Mouse (Mus musculus) limb, embryonic 11.5 days (tissue): ENCODE measurements at regions not wholly inside any gene's neighbourhood (a gene's known extent, or its start where the extent isn't known, plus 50 kb on each side); places are given as distances from the start of the nearest gene placed in this dataset.
A peak's percentile ranks its signal among the peaks of the same experiment; 100 is the strongest.

ENCODE experiments used
- ATAC-seq: fragments of 200-750 bp; cut with Nextera tagmentation; 2 replicates; pipeline ENCODE4 v1.8.0; 2017; ENCODE audit warnings: low read depth; ENCODE audit not compliant: insufficient number of reproducible peaks, low FRiP score, low TSS enrichment
- DNase-seq: peaks from one replicate; pipeline ENCODE4 v3.0.0-alpha.2; 2015; ENCODE audit warnings: low spot score
- H3K27ac ChIP-seq: fragments of 300-500 bp; sonication (generic); replicated peaks from 2 replicates; pipeline ENCODE4 v1.5.1; 2014; ENCODE audit warnings: low read depth, mild to moderate bottlenecking, low read length
- H3K27me3 ChIP-seq: fragments of 300-500 bp; sonication (generic); 2 replicates; pipeline ENCODE4 v1.6.1; 2014; ENCODE audit warnings: mild to moderate bottlenecking, low read length, mixed read lengths; ENCODE audit not compliant: control insufficient read depth, insufficient read depth
- H3K36me3 ChIP-seq: fragments of 300-500 bp; sonication (generic); 2 replicates; pipeline ENCODE4 v1.6.1; 2014; ENCODE audit warnings: mild to moderate bottlenecking, low read length, moderate library complexity, mixed read lengths; ENCODE audit not compliant: control insufficient read depth, insufficient read depth
- H3K4me1 ChIP-seq: fragments of 300-500 bp; sonication (generic); 2 replicates; pipeline ENCODE4 v1.6.1; 2014; ENCODE audit warnings: low read length, mixed read lengths; ENCODE audit not compliant: control insufficient read depth, insufficient read depth
- H3K4me2 ChIP-seq: fragments of 300-500 bp; sonication (generic); 2 replicates; pipeline ENCODE4 v1.6.1; 2014; ENCODE audit warnings: low read depth, mild to moderate bottlenecking, moderate library complexity; ENCODE audit not compliant: severe bottlenecking
- H3K4me3 ChIP-seq: fragments of 300-500 bp; sonication (generic); 2 replicates; pipeline ENCODE4 v1.5.1; 2014; ENCODE audit warnings: low read depth, low read length
- H3K9ac ChIP-seq: fragments of 300-500 bp; sonication (generic); 2 replicates; pipeline ENCODE4 v1.6.1; 2014; ENCODE audit warnings: mild to moderate bottlenecking, low read length
- H3K9me3 ChIP-seq: fragments of 300-500 bp; sonication (generic); 2 replicates; pipeline ENCODE4 v1.6.1; 2016; ENCODE audit warnings: low read length; ENCODE audit not compliant: control insufficient read depth
- WGBS: fragments of 180-500 bp; shearing (Covaris S2); extraction: QIAGEN DNeasy Blood & Tissue Kit; methylation state at CpG from one replicate; pipeline ENCODE4 v1.1.7; 2014; 5-methylcytosine and 5-hydroxymethylcytosine counted together

DNA sequence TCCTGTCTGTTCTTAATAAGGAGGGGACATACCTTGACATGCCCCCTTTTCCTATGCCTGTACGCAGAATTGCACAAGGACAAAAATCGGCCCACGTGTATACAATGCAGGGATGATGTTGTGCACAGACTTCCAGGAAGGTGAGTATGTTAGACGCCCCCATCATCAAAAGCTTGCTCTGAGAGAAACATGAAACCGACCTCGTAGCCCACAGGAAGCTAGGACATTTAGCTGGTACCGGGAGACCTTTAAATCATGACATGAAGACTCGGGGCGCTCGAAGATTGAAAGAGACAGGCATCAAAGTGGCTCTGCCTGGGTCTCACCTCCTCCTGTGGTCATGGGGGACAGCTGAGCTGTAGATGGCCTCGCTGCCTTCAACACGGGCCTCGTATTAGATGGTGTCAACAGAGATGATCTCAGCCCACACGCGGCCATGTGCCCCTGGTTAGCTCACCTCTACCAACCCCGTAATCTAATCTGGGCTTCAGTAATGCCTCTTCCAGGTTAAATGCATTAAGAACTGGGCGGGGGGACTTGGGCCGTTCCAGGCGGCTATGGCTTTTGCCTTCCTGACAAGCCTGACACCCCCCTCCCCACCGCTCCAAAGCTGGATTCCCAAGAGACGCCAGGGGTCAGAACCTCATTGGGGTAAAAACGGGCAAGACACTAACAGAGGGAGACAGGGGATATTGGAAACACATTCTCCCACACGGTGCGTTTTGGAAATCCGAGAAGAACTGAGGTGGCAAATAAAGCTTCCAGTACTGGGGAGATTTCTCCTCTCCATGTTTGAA lies 520.9 kb upstream of the Tbx3 start:
- Histone ChIP-seq H3K4me3 (no peak overlapping the region), H3K9me3 (no peaks in the 10 kb centered on the region; the same call in 1 of the 2 replicates), H3K27ac (no peak overlapping the region), H3K9ac (no peak overlapping the region), H3K4me1 (peaks cover 6% of the 10 kb centered on the region), H3K4me2 (no peak overlapping the region), H3K36me3 (no peaks in the 10 kb centered on the region), H3K27me3 (no peaks in the 10 kb centered on the region)
- ATAC-seq (no peak), DNase-seq (peak; percentile 59)
- WGBS: 56% methylated on average over 25 of the region's 25 CpGs

DNA sequence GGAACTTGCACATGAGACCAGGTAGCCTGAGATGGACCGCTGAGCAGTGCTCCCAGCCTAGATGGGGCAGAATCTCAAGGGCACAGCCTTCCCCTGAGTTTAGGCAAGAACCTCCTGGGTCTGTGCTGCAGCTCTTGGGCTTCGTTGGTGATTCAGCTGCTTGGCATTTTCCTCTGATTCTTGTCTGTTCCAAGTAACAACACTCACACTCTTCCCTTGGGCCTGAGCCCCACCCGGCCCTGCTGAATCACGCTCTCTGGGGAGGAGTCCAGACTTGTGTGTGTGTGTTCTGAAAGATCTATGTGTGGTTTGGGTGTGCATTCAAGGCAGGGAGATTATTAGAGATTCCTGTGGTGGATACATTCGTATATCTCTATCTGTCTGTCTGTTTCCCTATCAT lies 517.4 kb upstream of the Tbx3 start:
- H3K4me2 ChIP-seq: no peak overlapping the region
- DNase-seq: no peak
- no peak overlapping the region for H3K9ac ChIP-seq
- no peak for ATAC-seq
- WGBS: 93% methylated on average over 5 of the region's 5 CpGs
- H3K4me3 ChIP-seq: no peak overlapping the region
- peaks cover 4% of the 10 kb centered on the region; the same call in 1 of the 2 replicates for H3K9me3 ChIP-seq
- H3K4me1 ChIP-seq: peaks cover 6% of the 10 kb centered on the region
- H3K27me3 ChIP-seq: no peaks in the 10 kb centered on the region
- H3K36me3 ChIP-seq: no peaks in the 10 kb centered on the region
- H3K27ac ChIP-seq: no peak overlapping the region

DNA sequence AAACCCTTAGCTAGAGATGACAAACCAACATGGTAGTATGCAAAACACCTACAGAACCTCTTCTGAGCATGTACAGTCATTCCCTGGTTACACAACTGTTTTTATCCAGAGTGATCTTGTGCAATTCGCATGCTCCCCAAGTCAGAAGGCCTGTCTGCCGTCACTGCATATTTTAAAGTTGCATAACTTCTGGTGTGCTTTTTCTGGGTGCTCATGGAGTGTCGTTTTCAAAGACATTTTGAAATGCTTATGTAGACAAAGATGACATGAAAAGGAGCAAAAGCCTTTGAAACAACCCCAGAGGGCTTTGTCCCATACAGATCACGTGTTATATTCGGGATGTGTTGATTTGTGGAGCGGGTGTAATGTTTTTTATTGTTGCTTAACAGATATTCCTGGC lies 513.8 kb upstream of the Tbx3 start:
- no peaks in the 10 kb centered on the region for H3K4me1 ChIP-seq
- H3K27ac ChIP-seq: no peak overlapping the region
- H3K9ac ChIP-seq: no peak overlapping the region
- DNase-seq (no peak), ATAC-seq (no peak)
- no peaks in the 10 kb centered on the region for H3K36me3 ChIP-seq
- no peak overlapping the region for H3K4me3 ChIP-seq
- no peaks in the 10 kb centered on the region for H3K27me3 ChIP-seq
- WGBS: 89% methylated on average over 6 of the region's 6 CpGs
- no peak overlapping the region for H3K4me2 ChIP-seq
- H3K9me3 ChIP-seq: peaks cover 4% of the 10 kb centered on the region; the same call in 1 of the 2 replicates

DNA sequence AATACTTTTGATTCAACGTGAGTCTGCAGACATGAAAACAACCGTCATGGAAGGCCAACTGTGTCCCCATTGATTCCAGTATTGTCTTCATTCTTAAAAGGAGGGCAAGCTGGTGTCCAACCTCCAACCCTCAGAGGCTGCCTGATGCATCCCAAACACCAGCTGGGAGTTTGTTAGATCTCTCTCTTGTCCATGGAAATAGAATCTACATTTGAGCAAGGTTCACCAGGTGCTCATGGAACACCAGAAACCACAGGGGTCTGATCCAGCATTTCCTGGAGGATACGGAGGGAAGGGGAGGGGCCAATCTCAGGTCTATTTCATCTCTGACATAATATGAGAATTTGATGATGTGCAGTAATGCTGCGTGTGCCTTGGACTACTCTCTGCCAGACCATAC lies 512.3 kb upstream of the Tbx3 start:
- DNase-seq: no peak
- no peaks in the 10 kb centered on the region for H3K4me1 ChIP-seq
- 83% methylated on average over 4 of the region's 4 CpGs for WGBS

DNA sequence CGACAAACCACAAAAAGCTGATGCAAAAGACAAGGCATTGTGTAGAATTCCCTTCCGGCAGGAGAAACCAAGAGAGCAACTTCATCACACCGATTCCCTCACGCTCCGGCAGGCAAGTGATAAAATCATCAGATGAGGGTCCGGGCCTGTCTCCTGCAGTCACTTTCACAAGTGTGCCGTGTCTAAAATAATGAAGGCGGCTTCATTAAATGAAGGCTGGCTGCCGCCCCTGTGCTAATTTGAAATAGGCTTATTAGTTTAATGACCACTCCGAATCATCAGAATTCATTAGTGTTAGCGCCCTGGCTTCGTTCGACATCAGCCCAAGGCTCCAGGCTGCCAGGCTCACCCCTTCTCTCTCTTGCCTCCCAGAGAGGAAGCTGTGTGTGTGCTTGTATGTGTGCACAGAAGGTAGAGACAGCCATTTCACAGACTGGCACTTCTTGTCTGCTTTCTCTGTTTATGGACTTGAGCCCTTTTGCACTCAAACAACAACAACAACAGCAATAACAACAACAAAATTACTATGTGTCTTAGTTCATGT lies 508.3 kb upstream of the Tbx3 start:
- DNase-seq (no peak), ATAC-seq (no peak)
- no peak overlapping the region for H3K4me2 ChIP-seq
- H3K36me3 ChIP-seq: no peaks in the 10 kb centered on the region
- H3K27ac ChIP-seq: no peak overlapping the region
- H3K4me3 ChIP-seq: no peak overlapping the region
- no peaks in the 10 kb centered on the region for H3K9me3 ChIP-seq
- WGBS: 73% methylated on average over 13 of the region's 13 CpGs
- H3K27me3 ChIP-seq: no peaks in the 10 kb centered on the region
- H3K9ac ChIP-seq: no peak overlapping the region
- H3K4me1 ChIP-seq: no peaks in the 10 kb centered on the region

More for the DNA sequence above, 512.3 kb upstream of the Tbx3 start:
- no peaks in the 10 kb centered on the region for H3K36me3 ChIP-seq
- H3K27ac ChIP-seq: no peak overlapping the region
- no peak overlapping the region for H3K4me3 ChIP-seq
- H3K9ac ChIP-seq: no peak overlapping the region
- no peak for ATAC-seq
- no peaks in the 10 kb centered on the region for H3K27me3 ChIP-seq
- H3K9me3 ChIP-seq: peaks cover 4% of the 10 kb centered on the region; the same call in 1 of the 2 replicates
- H3K4me2 ChIP-seq: no peak overlapping the region

DNA sequence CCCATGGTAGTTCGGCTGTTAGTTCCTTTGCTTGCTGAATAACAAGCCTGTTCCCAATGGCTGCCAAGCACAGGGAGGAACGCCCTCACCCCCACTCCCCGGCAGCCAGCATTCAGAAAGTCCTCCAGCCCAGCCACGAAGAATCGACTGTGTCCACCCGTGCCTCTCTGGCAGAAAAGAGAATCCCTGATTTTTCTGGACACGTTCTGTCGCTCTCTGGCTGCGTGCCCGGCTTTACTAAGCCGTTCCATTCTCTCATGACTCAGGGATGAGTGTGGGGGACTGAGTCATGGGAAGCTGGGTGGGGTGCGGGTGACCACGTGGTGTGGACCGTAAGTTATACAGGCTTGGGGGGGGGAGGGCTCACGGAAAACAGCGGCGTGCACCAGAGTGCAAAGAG lies 502.8 kb upstream of the Tbx3 start:
- no peak for ATAC-seq
- H3K4me1 ChIP-seq: no peaks in the 10 kb centered on the region
- H3K27ac ChIP-seq: no peak overlapping the region
- no peaks in the 10 kb centered on the region for H3K36me3 ChIP-seq
- DNase-seq: no peak
- no peaks in the 10 kb centered on the region for H3K9me3 ChIP-seq
- H3K9ac ChIP-seq: no peak overlapping the region
- no peaks in the 10 kb centered on the region for H3K27me3 ChIP-seq
- 93% methylated on average over 17 of the region's 17 CpGs for WGBS
- H3K4me2 ChIP-seq: no peak overlapping the region
- H3K4me3 ChIP-seq: no peak overlapping the region

DNA sequence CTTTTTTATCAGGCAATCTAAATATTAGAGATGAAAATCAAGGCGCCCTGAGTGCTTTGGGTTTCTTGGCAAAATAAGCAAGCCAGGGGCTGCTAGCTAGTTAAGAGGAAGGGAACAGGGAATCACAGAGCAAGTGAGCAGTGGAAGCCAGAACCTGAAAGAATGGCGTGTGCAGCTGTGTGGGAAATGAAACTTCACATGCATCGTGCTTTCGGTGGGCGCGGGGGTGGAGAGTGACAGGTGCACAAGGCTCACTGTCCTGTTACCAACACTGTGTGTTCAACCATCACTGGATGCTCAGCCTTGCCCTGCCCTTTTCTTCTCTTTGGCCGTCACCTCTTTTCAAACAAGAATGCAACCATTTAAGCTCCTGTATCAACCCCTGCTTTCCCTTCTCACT lies 501.2 kb upstream of the Tbx3 start:
- no peak overlapping the region for H3K27ac ChIP-seq
- 87% methylated on average over 7 of the region's 7 CpGs for WGBS

DNA sequence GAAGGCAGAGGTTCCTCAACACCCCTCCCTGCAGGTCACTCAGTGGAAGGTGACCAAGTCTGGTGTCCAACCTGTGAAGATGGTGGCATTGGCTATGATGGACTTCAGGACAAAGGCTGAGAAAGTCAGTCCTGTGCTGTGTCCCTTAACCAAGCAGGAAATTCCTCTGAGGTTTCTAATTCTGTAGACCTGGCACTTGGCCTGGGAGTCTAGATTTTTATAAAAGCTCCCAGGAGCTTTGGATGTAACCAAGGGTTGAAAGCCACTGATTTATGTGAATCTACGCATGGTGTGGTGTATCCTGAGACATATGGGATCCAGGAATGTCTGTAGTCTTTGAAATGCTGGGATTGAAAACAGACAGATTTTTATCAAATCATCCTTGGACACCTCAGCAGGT lies 498.8 kb upstream of the Tbx3 start:
- 78% methylated on average over 1 of the region's 1 CpGs for WGBS
- Histone ChIP-seq H3K9me3 (no peaks in the 10 kb centered on the region), H3K27me3 (no peaks in the 10 kb centered on the region), H3K4me1 (no peaks in the 10 kb centered on the region), H3K36me3 (no peaks in the 10 kb centered on the region), H3K9ac (no peak overlapping the region), H3K4me2 (no peak overlapping the region), H3K27ac (no peak overlapping the region), H3K4me3 (no peak overlapping the region)
- DNase-seq: no peak
- no peak for ATAC-seq

More for the DNA sequence above, 501.2 kb upstream of the Tbx3 start:
- H3K9me3 ChIP-seq: no peaks in the 10 kb centered on the region
- DNase-seq (no peak), ATAC-seq (no peak)
- H3K27me3 ChIP-seq: no peaks in the 10 kb centered on the region
- H3K36me3 ChIP-seq: no peaks in the 10 kb centered on the region
- H3K4me2 ChIP-seq: no peak overlapping the region
- H3K4me3 ChIP-seq: no peak overlapping the region
- no peaks in the 10 kb centered on the region for H3K4me1 ChIP-seq
- H3K9ac ChIP-seq: no peak overlapping the region
